Mouse (Mus musculus): Measurements from ENCODE around the gene Samd8.

GRCm38 (mm10) chr14:21800641-21801040, 50.3 kb downstream of the Samd8 start:
- TF ChIP-seq POLR2A (IDR thresholded peaks at IDR 0.05; ENCODE audit: borderline replicate concordance, low read depth, low read length) (no peak), CTCF (IDR thresholded peaks at IDR 0.05; ENCODE audit: low read depth, low read length) (no peak)
